Mouse (Mus musculus) brain, embryonic 14.5 days (tissue): Measurements from ENCODE around the gene Klhl12. TPM values are rescaled to one million over a fixed set of nuclear protein-coding genes. Genes with fewer than 3 reads are reported as not detected.
"Not testable (repeated sequence)": the region's sequence is repeated elsewhere in the genome, so short reads cannot be mapped to it uniquely, and the experiment has no call there.

Experiments used
- DNase-seq: peaks from one replicate; pipeline ENCODE4 v3.0.0-alpha.2; 2011; ENCODE audit warnings: low read depth
- CTCF ChIP-seq: fragments of 200-500 bp; IDR thresholded peaks from 2 replicates; pipeline ENCODE4 v1.5.1; 2012; ENCODE audit warnings: inconsistent platforms, mild to moderate bottlenecking, moderate library complexity, borderline replicate concordance; ENCODE audit not compliant: insufficient read depth, insufficient read length; ENCODE audit errors: extremely low read depth
- POLR2A ChIP-seq: fragments of 200-500 bp; IDR thresholded peaks from 2 replicates; pipeline ENCODE4 v1.6.1; 2012; ENCODE audit warnings: mild to moderate bottlenecking, inconsistent platforms, borderline replicate concordance; ENCODE audit not compliant: poor library complexity, insufficient read depth, insufficient read length, severe bottlenecking; ENCODE audit errors: extremely low read depth
- polyA plus RNA-seq: library from polyadenylated mRNA; depleted of rRNA; stranded (reverse); fragments of >200 nt; gene quantifications from 2 replicates; pipeline ENCODE4 v1.2.3, GENCODE M21; 2012; rRNA removed

The Klhl12 gene
- polyA plus RNA-seq, 1 experiment = 24.9 TPM

- TF ChIP-seq POLR2A (no peak), CTCF (no peak)
- DNase-seq = no peak
Measured at GRCm38 (mm10) chr1:134521163-134521562, 65.8 kb downstream of the Klhl12 start.

- DNase-seq = no peak
- no peak for TF ChIP-seq CTCF
- TF ChIP-seq POLR2A = no peak
Measured at GRCm38 (mm10) chr1:134522325-134522724, 67.0 kb downstream of the Klhl12 start.

GRCm38 (mm10) chr1:134524424-134524823 lies 69.1 kb downstream of the Klhl12 start:
- TF ChIP-seq CTCF (peak; percentile 44; the same call in 1 of the 2 replicates), POLR2A (no peak)
- no peak for DNase-seq

GRCm38 (mm10) chr1:134525015-134525414 lies 69.7 kb downstream of the Klhl12 start:
- TF ChIP-seq POLR2A (no peak), CTCF (no peak)
- DNase-seq = no peak

GRCm38 (mm10) chr1:134526752-134527151 lies 71.4 kb downstream of the Klhl12 start:
- no peak for DNase-seq
- no peak for TF ChIP-seq POLR2A
- no peak for TF ChIP-seq CTCF

GRCm38 (mm10) chr1:134530618-134531017 lies 75.3 kb downstream of the Klhl12 start:
- peak; percentile 78 for DNase-seq
- no peak for TF ChIP-seq POLR2A
- no peak for TF ChIP-seq CTCF

GRCm38 (mm10) chr1:134533710-134534109 lies 78.4 kb downstream of the Klhl12 start:
- DNase-seq = not testable (repeated sequence)

GRCm38 (mm10) chr1:134535054-134535453 lies 79.7 kb downstream of the Klhl12 start:
- DNase-seq = no peak
- no peak for TF ChIP-seq CTCF

GRCm38 (mm10) chr1:134535513-134535912 lies 80.2 kb downstream of the Klhl12 start:
- DNase-seq = no peak

GRCm38 (mm10) chr1:134540610-134541009 lies 85.3 kb downstream of the Klhl12 start:
- TF ChIP-seq POLR2A (no peak), CTCF (no peak)
- no peak for DNase-seq

More at GRCm38 (mm10) chr1:134535513-134535912, 80.2 kb downstream of the Klhl12 start:
- TF ChIP-seq POLR2A (no peak), CTCF (no peak)

Other genes starting within 250 kb of the Klhl12 start
- gene Adora1, start 220.1 kb upstream of the Klhl12 start, polyA plus RNA-seq = 12.9 and 15.2 TPM in 2 replicates
- 1.3 and 2.6 TPM in 2 replicates for gene Myog, start 165.5 kb upstream of the Klhl12 start, polyA plus RNA-seq
- 23.6 and 31.3 TPM in 2 replicates for gene Ppfia4, start 122.6 kb upstream of the Klhl12 start, polyA plus RNA-seq
- 111 and 116 TPM in 2 replicates for gene Tmem183a, start 93.6 kb upstream of the Klhl12 start, polyA plus RNA-seq
- gene 4933406M09Rik, start 69.6 kb upstream of the Klhl12 start, polyA plus RNA-seq = not detected in 2 replicates
- 11.7 and 13.6 TPM in 2 replicates for gene Cyb5r1, start 50.0 kb upstream of the Klhl12 start, polyA plus RNA-seq
- 49.7 and 61.1 TPM in 2 replicates for gene Adipor1, start 40.2 kb upstream of the Klhl12 start, polyA plus RNA-seq
- gene Rabif, start 39.1 kb downstream of the Klhl12 start, polyA plus RNA-seq = 36.9 and 39.5 TPM in 2 replicates
- 0.15 TPM in 1 of 2 replicates, not detected in the other for gene Mgat4e, start 94.2 kb downstream of the Klhl12 start, polyA plus RNA-seq
- 48.9 and 70.8 TPM in 2 replicates for gene Kdm5b, start 104.6 kb downstream of the Klhl12 start, polyA plus RNA-seq
- 2.0 and 5.7 TPM in 2 replicates for gene Syt2, start 191.1 kb downstream of the Klhl12 start, polyA plus RNA-seq